Mouse (Mus musculus) inflammation-experienced regulatory T-cells, adult 6 months (primary cell): ENCODE measurements around the gene Hist1h2ac. TPM values are rescaled to one million over a fixed set of nuclear protein-coding genes. Genes with fewer than 3 reads are reported as not detected.
A peak's percentile ranks its signal among the peaks of the same experiment; 100 is the strongest.

Source experiments
- ATAC-seq: one replicate; pipeline ENCODE4 v1.8.0; 2017
- polyA plus RNA-seq, 3 experiments: library from polyadenylated mRNA; unstranded; fragments of 100-300 nt; shearing (Covaris generic); gene quantifications; one replicate each; pipeline ENCODE4 v1.2.1; 2017

Gene Hist1h2ac
- polyA plus RNA-seq, 3 experiments from 2014 or later: 0.43 to 0.47 (median 0.47) TPM

- ATAC-seq: no peak
These were observed 16.0 kb upstream of the Hist1h2ac start for GRCm38 (mm10) chr13:23699767-23700166.

GRCm38 (mm10) chr13:23698996-23699395 lies 15.2 kb upstream of the Hist1h2ac start:
- ATAC-seq: no peak

GRCm38 (mm10) chr13:23698300-23698693 lies 14.5 kb upstream of the Hist1h2ac start, which contains the start of gene Hist1h4c:
Gene Hist1h4c, minus strand, starts transcription at chr13:23698454.
- ATAC-seq: peak; percentile 88

- ATAC-seq: peak; percentile 32
These were observed 13.9 kb upstream of the Hist1h2ac start for GRCm38 (mm10) chr13:23697491-23698299.

- no peak for ATAC-seq
These were observed 12.3 kb upstream of the Hist1h2ac start for GRCm38 (mm10) chr13:23696061-23696474.

- no peak for ATAC-seq
These were observed 11.8 kb upstream of the Hist1h2ac start, which contains the start of gene Hist1h1t for GRCm38 (mm10) chr13:23695514-23695913. Gene Hist1h1t, plus strand, starts transcription at chr13:23695814.

- no peak for ATAC-seq
These were observed 11.2 kb upstream of the Hist1h2ac start for GRCm38 (mm10) chr13:23694956-23695355.

- ATAC-seq: no peak
These were observed 10.2 kb upstream of the Hist1h2ac start for GRCm38 (mm10) chr13:23693856-23694440.

GRCm38 (mm10) chr13:23689459-23689858 lies 5.7 kb upstream of the Hist1h2ac start:
- ATAC-seq: no peak

- ATAC-seq: no peak
These were observed 5.2 kb upstream of the Hist1h2ac start for GRCm38 (mm10) chr13:23688956-23689355.

- no peak for ATAC-seq
These were observed 4.2 kb upstream of the Hist1h2ac start for GRCm38 (mm10) chr13:23687907-23688306.

GRCm38 (mm10) chr13:23687181-23687580 lies 3.4 kb upstream of the Hist1h2ac start:
- ATAC-seq: no peak

- ATAC-seq: no peak
These were observed 2.2 kb upstream of the Hist1h2ac start for GRCm38 (mm10) chr13:23685966-23686365.

GRCm38 (mm10) chr13:23685121-23685861 lies 1.5 kb upstream of the Hist1h2ac start:
- no peak for ATAC-seq

GRCm38 (mm10) chr13:23684295-23684945 lies 672 bp upstream of the Hist1h2ac start:
- peak; percentile 33 for ATAC-seq

- peak; percentile 4 for ATAC-seq
These were observed 597 bp downstream of the Hist1h2ac start for GRCm38 (mm10) chr13:23682947-23683754.

- ATAC-seq: no peak
These were observed 1.2 kb downstream of the Hist1h2ac start for GRCm38 (mm10) chr13:23682623-23682946.

GRCm38 (mm10) chr13:23681990-23682582 lies 1.7 kb downstream of the Hist1h2ac start:
- no peak for ATAC-seq

- no peak for ATAC-seq
These were observed 21.2 kb downstream of the Hist1h2ac start for GRCm38 (mm10) chr13:23662536-23662935.

GRCm38 (mm10) chr13:23659636-23660366 lies 23.9 kb downstream of the Hist1h2ac start:
- no peak for ATAC-seq
